Mouse (Mus musculus) 3134 (cell line): Measurements from ENCODE around the gene Taldo1.
A peak's percentile ranks its signal among the peaks of the same experiment; 100 is the strongest.

Experiments
- DNase-seq: peaks from one replicate; pipeline ENCODE4 v3.0.0-alpha.2; 2011; ENCODE audit warnings: low spot score; ENCODE audit not compliant: insufficient read length; ENCODE audit errors: extremely low read depth

Taldo1 gene

GRCm38 (mm10) chr7:141420030-141420702 lies 28.2 kb downstream of the Taldo1 start:
- DNase-seq: no peak

- no peak for DNase-seq
Measured at GRCm38 (mm10) chr7:141423811-141424210, 31.8 kb downstream of the Taldo1 start.

GRCm38 (mm10) chr7:141426948-141427730 lies 35.1 kb downstream of the Taldo1 start:
- no peak for DNase-seq

- DNase-seq: no peak
Measured at GRCm38 (mm10) chr7:141428701-141429100, 36.7 kb downstream of the Taldo1 start.

GRCm38 (mm10) chr7:141429310-141429709 lies 37.3 kb downstream of the Taldo1 start, which contains the start of gene Cend1:
Cend1 (minus strand) TSS chr7:141429491.
- no peak for DNase-seq

GRCm38 (mm10) chr7:141429840-141430584 lies 38.0 kb downstream of the Taldo1 start:
- DNase-seq: no peak

- no peak for DNase-seq
Measured at GRCm38 (mm10) chr7:141430585-141431240, 38.7 kb downstream of the Taldo1 start.

- DNase-seq: no peak
Measured at GRCm38 (mm10) chr7:141431434-141432185, 39.6 kb downstream of the Taldo1 start.

- no peak for DNase-seq
Measured at GRCm38 (mm10) chr7:141432186-141432611, 40.2 kb downstream of the Taldo1 start.

GRCm38 (mm10) chr7:141432741-141433516 lies 40.9 kb downstream of the Taldo1 start:
- no peak for DNase-seq

GRCm38 (mm10) chr7:141433517-141434400 lies 41.8 kb downstream of the Taldo1 start:
- DNase-seq: no peak

- DNase-seq: no peak
Measured at GRCm38 (mm10) chr7:141434464-141434863, 42.5 kb downstream of the Taldo1 start.

GRCm38 (mm10) chr7:141435129-141435855 lies 43.3 kb downstream of the Taldo1 start:
- DNase-seq: peak; percentile 64

- DNase-seq: no peak
Measured at GRCm38 (mm10) chr7:141435856-141436522, 44.0 kb downstream of the Taldo1 start.

GRCm38 (mm10) chr7:141436523-141436892 lies 44.5 kb downstream of the Taldo1 start:
- DNase-seq: no peak

GRCm38 (mm10) chr7:141437178-141438120 lies 45.5 kb downstream of the Taldo1 start, which contains the start of gene Slc25a22:
Slc25a22 (minus strand) TSS chr7:141437892.
- peak; percentile 87 for DNase-seq
